Mouse (Mus musculus) left cerebral cortex, postnatal 10 days (tissue): Measurements from ENCODE around the gene Msh5. TPM values are rescaled to one million over a fixed set of nuclear protein-coding genes. Genes with fewer than 3 reads are reported as not detected.
"Not testable (repeated sequence)": the region's sequence is repeated elsewhere in the genome, so short reads cannot be mapped to it uniquely, and the experiment has no call there.

Experiments
- DNase-seq, 2 experiments: peaks; one replicate each; pipeline ENCODE4 v3.0.0; 2021 to 2022; ENCODE audit warnings: low spot score in 2 of 2, mixed read lengths in 1 of 2; ENCODE audit errors: extremely low spot score in 1 of 2
- intact Hi-C: fragments of 180-260 bp; cut with DNase I; formaldehyde crosslinking; loops from one replicate; pipeline ENCODE4 v1.15.1; 2025
- total RNA-seq, 2 experiments: library from RNA; stranded (reverse); gene quantifications; 2 replicates each; pipeline ENCODE4 v1.2.3; 2021

The Msh5 gene
- total RNA-seq, 2 experiments from 2014 or later: 0.81 to 0.97 TPM

- DNase-seq: peak in 1 of 2 experiments; percentile 85
- intact Hi-C loops: no loop called here
Measured at GRCm38 (mm10) chr17:35051156-35052086, 4.9 kb upstream of the Msh5 start.

GRCm38 (mm10) chr17:35050126-35050750 lies 3.7 kb upstream of the Msh5 start:
- intact Hi-C loops: no loop called here
- DNase-seq: peak in 1 of 2 experiments; percentile 87

GRCm38 (mm10) chr17:35049561-35050016 lies 3.0 kb upstream of the Msh5 start, which contains the start of gene Clic1:
TSS of gene Clic1 (plus strand) at chr17:35049966.
- peak in 1 of 2 experiments; percentile 83 for DNase-seq
- intact Hi-C loops: no loop called here

DNA sequence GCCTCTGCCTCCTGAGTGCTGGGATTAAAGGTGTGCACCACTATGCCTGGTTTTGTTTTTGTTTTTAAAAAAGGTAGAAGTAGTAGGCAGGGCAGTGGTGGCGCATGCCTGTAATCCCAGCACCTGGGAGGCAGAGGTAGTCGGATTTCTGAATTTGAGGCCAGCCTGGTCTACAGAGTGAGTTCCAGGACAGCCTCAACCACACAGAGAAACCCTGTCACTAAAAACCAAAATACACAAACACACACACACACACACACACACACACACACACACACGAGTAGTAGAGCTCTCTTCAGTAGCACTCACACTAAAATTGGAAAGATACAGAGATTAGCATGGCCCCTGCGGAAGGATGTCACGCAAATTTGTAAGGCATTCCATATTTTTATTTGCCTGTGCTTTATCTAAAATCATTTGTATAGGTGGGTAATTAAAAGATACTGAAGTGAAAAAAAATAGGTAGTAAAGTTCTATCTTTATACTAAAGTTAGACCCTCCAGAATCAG lies 2.4 kb upstream of the Msh5 start:
- no peak for DNase-seq
- intact Hi-C loops: no loop called here

DNA sequence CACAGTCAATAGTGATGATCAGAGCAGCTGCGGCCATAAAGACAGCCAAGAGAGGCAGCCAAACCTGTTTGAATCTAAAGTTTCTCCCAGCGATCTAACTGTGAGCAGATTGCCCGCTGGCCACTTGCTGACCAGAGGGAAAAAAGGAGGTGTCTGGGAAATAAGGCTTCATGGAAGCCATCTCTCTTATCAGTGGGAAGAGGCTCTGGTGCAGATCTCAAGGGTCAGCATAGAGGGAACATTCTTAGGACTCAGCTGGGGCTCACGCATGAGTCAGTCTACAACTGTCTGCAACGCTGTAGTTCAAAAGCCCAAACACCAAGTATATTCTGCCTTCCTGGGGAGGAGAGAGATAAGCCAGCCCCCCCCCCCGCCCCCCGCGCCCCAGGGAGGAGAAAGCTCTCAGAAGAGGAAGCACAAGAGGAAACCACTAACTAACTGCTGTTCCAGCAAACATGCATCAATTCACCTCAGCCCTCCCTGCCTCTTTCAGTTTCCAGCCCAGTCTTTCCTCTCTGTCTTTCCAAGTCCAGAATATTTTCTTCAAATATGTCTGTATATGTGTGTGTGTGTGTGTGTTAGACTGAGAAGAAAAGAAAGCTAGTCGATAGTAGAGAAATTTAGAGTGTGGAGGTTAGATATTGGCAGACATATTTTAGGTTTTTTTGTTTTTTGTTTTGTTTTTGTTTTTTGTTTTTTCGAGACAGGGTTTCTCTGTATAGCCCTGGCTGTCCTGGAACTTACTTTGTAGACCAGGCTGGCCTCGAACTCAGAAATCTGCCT lies 1.8 kb upstream of the Msh5 start:
- intact Hi-C loops: no loop called here
- DNase-seq: no peak

GRCm38 (mm10) chr17:35047688-35048087 lies 1.1 kb upstream of the Msh5 start:
- intact Hi-C loops: no loop called here
- no peak for DNase-seq

DNA sequence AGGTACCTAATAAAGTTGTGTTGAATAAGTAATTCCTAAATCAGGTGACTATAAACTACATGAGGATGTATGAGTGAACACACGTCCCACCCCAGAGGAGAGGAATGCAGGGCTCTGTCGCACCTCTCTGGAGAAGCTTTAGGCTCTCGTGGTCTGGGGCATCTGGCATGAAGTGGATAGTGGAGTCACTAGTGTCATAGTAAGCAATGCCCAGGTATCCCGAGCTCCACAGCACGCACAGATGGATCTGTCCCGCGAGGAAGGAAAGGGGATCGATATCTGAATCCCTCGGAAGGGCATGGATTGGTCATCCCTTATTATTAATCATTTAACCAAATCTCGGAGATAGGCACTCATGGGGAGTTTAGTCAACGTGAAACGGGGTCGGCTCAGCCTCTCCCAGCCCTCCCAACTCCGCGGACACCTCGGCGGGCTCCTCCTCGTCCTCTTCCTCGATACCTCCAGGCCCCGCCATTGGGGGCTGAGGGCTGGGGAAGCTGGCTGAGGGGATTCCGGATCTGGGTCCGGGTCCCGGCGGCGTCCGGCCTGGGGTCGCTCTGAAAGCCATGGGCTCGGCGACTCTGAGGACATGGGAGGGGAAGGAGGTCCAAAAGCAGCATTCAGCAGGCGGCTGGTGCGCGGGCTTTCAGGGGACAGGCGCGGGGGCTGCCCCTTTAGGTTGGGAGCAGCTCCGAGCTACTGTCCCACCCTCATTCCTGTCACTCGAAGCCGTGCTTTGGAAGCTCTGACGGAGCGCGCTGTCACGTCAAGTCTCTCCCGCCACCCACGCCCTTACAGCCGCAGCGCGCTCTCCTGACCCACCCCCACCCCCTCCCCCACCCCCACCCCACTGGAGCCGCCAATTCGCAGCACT lies 501 bp downstream of the Msh5 start:
- DNase-seq: no peak
- intact Hi-C loops: no loop called here

- intact Hi-C loops: no loop called here
- DNase-seq: no peak
Measured at GRCm38 (mm10) chr17:35044904-35045806, 1.4 kb downstream of the Msh5 start.

DNA sequence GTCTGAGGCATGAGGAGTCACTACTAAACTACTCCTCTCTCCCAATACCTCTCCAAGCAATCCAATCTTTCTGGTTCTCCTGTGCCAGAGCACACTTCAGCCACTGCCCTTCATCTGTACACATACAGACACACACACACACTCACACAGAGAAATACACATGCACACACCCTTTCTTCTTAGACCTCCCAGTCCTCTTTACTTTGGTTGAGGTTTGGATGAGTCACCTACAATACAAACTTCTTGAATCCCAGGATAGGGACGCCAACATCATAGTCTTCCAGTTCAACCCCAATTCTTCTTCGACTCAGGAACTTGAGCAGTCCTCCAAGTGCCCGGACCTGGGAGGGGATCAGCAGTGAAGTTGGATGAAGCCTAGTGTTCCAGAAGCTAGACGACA lies 2.8 kb downstream of the Msh5 start:
- no peak for DNase-seq
- intact Hi-C loops: no loop called here

DNA sequence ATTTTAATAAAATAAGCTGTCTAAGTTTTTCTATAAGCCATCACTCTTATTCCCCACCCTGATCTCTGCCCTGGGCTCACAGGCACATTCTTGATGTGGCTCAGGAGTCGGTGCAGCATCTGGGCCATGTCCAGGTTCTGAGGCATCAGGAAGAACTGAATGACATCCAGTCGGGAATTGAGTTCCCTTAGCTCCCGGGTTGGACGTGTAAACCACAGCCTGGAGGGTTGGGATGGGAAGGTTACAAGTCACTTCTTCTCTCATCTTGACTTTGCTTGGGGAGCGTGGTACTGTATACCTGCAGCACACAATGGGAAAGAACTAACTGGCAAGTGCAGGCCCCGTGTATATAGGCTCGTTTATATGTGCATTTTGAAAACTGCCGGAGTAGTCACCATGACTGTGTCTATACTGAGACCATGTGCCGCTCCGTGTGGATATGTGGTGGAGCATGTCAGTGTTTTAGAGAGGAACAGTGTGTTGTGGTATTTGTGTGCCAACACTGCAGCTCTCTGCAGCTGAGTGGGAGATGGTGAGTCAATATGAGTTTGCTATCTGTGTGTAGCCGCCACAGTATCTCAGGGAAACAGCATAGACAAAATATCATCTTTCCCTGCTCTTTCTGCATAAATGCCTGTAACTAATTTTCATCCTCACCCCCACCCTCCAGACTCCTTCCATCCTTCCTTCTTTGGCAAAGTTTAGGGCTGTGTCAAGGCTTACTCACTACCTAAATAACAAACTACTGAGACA lies 7.2 kb downstream of the Msh5 start:
- intact Hi-C loops: no loop called here
- DNase-seq: no peak

DNA sequence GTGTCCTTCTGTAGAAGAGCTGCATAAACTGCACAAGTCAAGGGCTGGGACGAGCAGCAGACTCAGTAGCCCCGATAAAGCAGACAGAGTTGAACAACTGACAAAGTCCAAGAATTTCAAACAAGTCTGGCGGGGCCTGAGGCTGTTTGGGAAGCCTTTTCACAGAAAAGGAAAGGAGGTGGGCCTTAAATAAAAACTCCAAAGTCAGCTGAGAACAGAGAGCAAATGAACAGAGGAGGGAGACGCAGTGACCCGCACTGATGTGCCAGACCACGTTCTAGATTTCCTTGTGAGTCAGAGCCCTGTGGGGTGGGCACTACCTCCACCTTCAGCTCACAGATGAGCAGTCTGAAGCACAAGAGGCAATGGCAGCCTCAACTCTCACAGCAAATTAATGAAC lies 11.6 kb downstream of the Msh5 start:
- DNase-seq: no peak
- intact Hi-C loops: no loop called here

DNA sequence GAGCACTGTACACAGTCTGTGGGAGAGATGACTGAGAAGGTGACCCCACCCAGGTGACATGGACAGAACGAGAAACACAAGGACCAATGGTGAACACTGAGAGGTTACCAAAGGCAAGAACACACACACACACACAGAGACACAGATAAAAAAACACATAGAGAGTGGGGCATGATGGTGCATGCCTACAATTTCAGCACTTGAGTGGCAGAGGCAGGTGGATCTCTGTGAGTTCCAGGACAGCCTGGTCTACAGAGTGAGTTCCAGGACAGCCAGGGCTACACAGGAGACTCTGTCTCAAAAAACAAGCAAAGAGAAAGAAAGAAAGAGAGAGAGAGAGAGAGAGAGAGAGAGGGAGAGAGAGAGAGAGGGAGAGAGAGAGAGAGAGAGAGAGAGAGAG lies 12.8 kb downstream of the Msh5 start:
- intact Hi-C loops, DNase-seq: not testable (repeated sequence)

GRCm38 (mm10) chr17:35032323-35032870 lies 14.1 kb downstream of the Msh5 start:
- intact Hi-C loops: no loop called here
- DNase-seq: no peak

GRCm38 (mm10) chr17:35031880-35032279 lies 14.7 kb downstream of the Msh5 start:
- DNase-seq: no peak
- intact Hi-C loops: no loop called here

- intact Hi-C loops: no loop called here
- no peak for DNase-seq
Measured at GRCm38 (mm10) chr17:35031272-35031671, 15.3 kb downstream of the Msh5 start.
